Mouse (Mus musculus): ENCODE data around the gene Akap13.
"Not testable (repeated sequence)": the region's sequence is repeated elsewhere in the genome, so short reads cannot be mapped to it uniquely, and the experiment has no call there.

GRCm38 (mm10) chr7:75762225-75762624 lies 306.9 kb downstream of the Akap13 start:
- not testable (repeated sequence) for TF ChIP-seq CTCF, EP300 (IDR thresholded peaks at IDR 0.05; ENCODE audit: low read depth)

Measured in heart, postnatal 0 days (tissue).